9 mouse cellular contexts compared by ENCODE assay signal in the genomic region with DNA sequence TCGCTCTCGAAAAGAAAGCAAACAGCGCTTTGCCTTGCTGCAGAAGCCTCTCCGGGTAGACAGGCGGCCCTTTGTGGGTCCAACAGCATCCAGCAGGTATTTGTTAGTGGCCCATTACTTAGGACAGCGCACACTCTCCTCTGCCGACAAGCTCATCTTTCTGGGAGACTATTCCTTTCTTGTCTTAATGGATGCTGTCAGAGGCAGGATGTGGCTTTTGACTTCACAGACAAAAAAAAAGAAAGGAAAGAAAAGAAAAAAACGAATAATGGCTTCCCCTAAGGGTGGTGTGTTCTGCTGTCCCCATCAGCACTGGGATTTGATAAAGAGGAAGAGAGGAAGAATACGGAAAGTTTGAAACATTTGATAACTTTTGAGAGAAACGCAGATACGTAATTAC.
DNase-seq lines count a peak whose midpoint lies in the region; ATAC-seq and TF ChIP-seq lines count a peak whose summit lies in the region.
"Had no signal": no experiment of that assay in that cellular context is flagged by ENCODE, and none has a peak within 500 bp of the region (broad histone marks: within the 10 kb centered on the region; RNA-seq: fewer than 3 reads in every experiment).

No protein-coding gene starts in this region.

- no peak for ATAC-seq in heart, postnatal 0 days (ENCODE audit: insufficient read depth, low read depth)
- ATAC-seq in embryonic facial prominence, embryonic 15.5 days (ENCODE audit: insufficient number of reproducible peaks, low FRiP score, low TSS enrichment, low read depth), result no peak

- H3K4me2 ChIP-seq in heart, postnatal 0 days (ENCODE audit: low read depth, low read length), result peak overlapping the region; percentile 8; the same call in 1 of the 2 replicates
- peak overlapping the region; percentile 25; the same call in 1 of the 2 replicates for H3K4me2 ChIP-seq in embryonic facial prominence, embryonic 15.5 days (replicated peaks)

- 0 out of 2 replicates have a peak, but pooled peaks cover 13% of the 10 kb centered on the region for H3K4me1 ChIP-seq in heart, postnatal 0 days (ENCODE audit: control insufficient read depth, insufficient read depth)
- peaks cover 45% of the 10 kb centered on the region for H3K4me1 ChIP-seq in E14TG2a.4 (replicated peaks; ENCODE audit: low read depth, low read length)
- H3K4me1 ChIP-seq in embryonic facial prominence, embryonic 15.5 days, result peaks cover 18% of the 10 kb centered on the region
- H3K4me1 ChIP-seq in midbrain, embryonic 10.5 days, result peaks cover 28% of the 10 kb centered on the region

- 42% methylated on average over 11 of the region's 11 CpGs for WGBS in heart, postnatal 0 days
- WGBS in embryonic facial prominence, embryonic 15.5 days, result 17% methylated on average over 11 of the region's 11 CpGs
- WGBS in midbrain, embryonic 10.5 days, result 11% methylated on average over 11 of the region's 11 CpGs

- H3K4me3 ChIP-seq in heart, postnatal 0 days (ENCODE audit: low read depth, low read length), result no peak overlapping the region
- H3K4me3 ChIP-seq in E14TG2a.4 (replicated peaks; ENCODE audit: low read length), result peak overlapping the region; percentile 72
- H3K4me3 ChIP-seq in embryonic facial prominence, embryonic 15.5 days (replicated peaks), result 0 out of 2 replicates have a peak overlapping the region, but pooled peaks have one; percentile 6
- peak overlapping the region; percentile 41; the same call in 1 of the 2 replicates for H3K4me3 ChIP-seq in midbrain, embryonic 10.5 days

- 0 out of 2 replicates have a peak, but pooled peaks cover 6% of the 10 kb centered on the region for H3K9me3 ChIP-seq in heart, postnatal 0 days (replicated peaks; ENCODE audit: control insufficient read depth, low read length)
- H3K9me3 ChIP-seq in E14TG2a.4 (ENCODE audit: low read length), result peaks cover 8% of the 10 kb centered on the region; the same call in 1 of the 2 replicates
- H3K9me3 ChIP-seq in embryonic facial prominence, embryonic 15.5 days (replicated peaks), result no peaks in the 10 kb centered on the region
- 0 out of 2 replicates have a peak, but pooled peaks cover 5% of the 10 kb centered on the region for H3K9me3 ChIP-seq in midbrain, embryonic 10.5 days (replicated peaks)

- H3K27me3 ChIP-seq in heart, postnatal 0 days (ENCODE audit: control insufficient read depth, insufficient read depth, low read length), result no peaks in the 10 kb centered on the region
- H3K27me3 ChIP-seq in E14TG2a.4 (ENCODE audit: insufficient read depth, low read length), result no peaks in the 10 kb centered on the region
- H3K27me3 ChIP-seq in embryonic facial prominence, embryonic 15.5 days, result no peaks in the 10 kb centered on the region
- H3K27me3 ChIP-seq in midbrain, embryonic 10.5 days (ENCODE audit: low read depth, poor library complexity, severe bottlenecking), result no peaks in the 10 kb centered on the region

- TF ChIP-seq CTCF in heart, postnatal 0 days (IDR thresholded peaks at IDR 0.05; ENCODE audit: low read depth), result no peak
- no peak for TF ChIP-seq CTCF in E14TG2a.4 (conservative IDR thresholded peaks at IDR 0.05; ENCODE audit: low read length)

- no peak overlapping the region for H3K9ac ChIP-seq in heart, postnatal 0 days (replicated peaks; ENCODE audit: low read depth, low read length)
- H3K9ac ChIP-seq in embryonic facial prominence, embryonic 15.5 days, result no peak overlapping the region

- H3K36me3 ChIP-seq in heart, postnatal 0 days (replicated peaks; ENCODE audit: control insufficient read depth, insufficient read depth, low read length), result no peaks in the 10 kb centered on the region
- no peaks in the 10 kb centered on the region for H3K36me3 ChIP-seq in E14TG2a.4 (ENCODE audit: insufficient read depth, low read length)
- H3K36me3 ChIP-seq in embryonic facial prominence, embryonic 15.5 days, result no peaks in the 10 kb centered on the region
- H3K36me3 ChIP-seq in midbrain, embryonic 10.5 days, result no peaks in the 10 kb centered on the region

- intact Hi-C loops in heart, postnatal 25 days (cut with DNase I), result no loop called here

- H3K27ac ChIP-seq in heart, postnatal 0 days (ENCODE audit: low read depth), result no peak overlapping the region
- no peak overlapping the region for H3K27ac ChIP-seq in embryonic facial prominence, embryonic 15.5 days (replicated peaks)
- peak overlapping the region; percentile 55 for H3K27ac ChIP-seq in midbrain, embryonic 10.5 days (replicated peaks)
- H3K27ac ChIP-seq: macrophage had no signal

- DNase-seq in heart, postnatal 0 days (ENCODE audit: low spot score), result no peak
- no peak for DNase-seq in heart, postnatal 25 days (ENCODE audit: low spot score)
- DNase-seq in midbrain, embryonic 10.5 days (ENCODE audit: low spot score), result no peak
- no peak for DNase-seq in ovary, adult 18-20 months (ENCODE audit: low spot score)
- no peak for DNase-seq in gastrocnemius, adult 18-20 months (ENCODE audit: low spot score)
- DNase-seq in left cerebral cortex, adult 9 months (ENCODE audit: low spot score in 2 of 2), result no peak

- TF ChIP-seq EP300 in heart, postnatal 0 days (IDR thresholded peaks at IDR 0.05; ENCODE audit: low read depth), result no peak
